Mouse (Mus musculus): ENCODE data around the gene Sptbn4. TPM values are rescaled to one million over a fixed set of nuclear protein-coding genes. Genes with fewer than 3 reads are reported as not detected.

Sptbn4 gene
- polyA plus RNA-seq, 1 experiment from 2014 or later = 0.43 TPM

GRCm38 (mm10) chr7:27396184-27397047 is 51.1 kb downstream of the Sptbn4 start:
- Histone ChIP-seq H3K27me3 (peaks cover 89% of the 10 kb centered on the region), H3K9ac (peak overlapping the region; percentile 58), H3K4me3 (peak overlapping the region; percentile 51), H3K27ac (no peak overlapping the region), H3K9me3 (replicated peaks) (no peaks in the 10 kb centered on the region), H3K4me2 (peak overlapping the region; percentile 78), H3K4me1 (peaks cover 20% of the 10 kb centered on the region), H3K36me3 (ENCODE audit: poor library complexity, severe bottlenecking) (no peaks in the 10 kb centered on the region)
- peak; percentile 56 for ATAC-seq
- 4% methylated on average over 20 of the region's 68 CpGs for WGBS

GRCm38 (mm10) chr7:27395521-27396183 is 51.8 kb downstream of the Sptbn4 start:
- Histone ChIP-seq H3K4me1 (peaks cover 20% of the 10 kb centered on the region), H3K9ac (peak overlapping the region; percentile 58; the same call in 1 of the 2 replicates), H3K27ac (no peak overlapping the region), H3K27me3 (peaks cover 89% of the 10 kb centered on the region), H3K4me2 (peak overlapping the region; percentile 78), H3K4me3 (peak overlapping the region; percentile 51), H3K9me3 (replicated peaks) (no peaks in the 10 kb centered on the region), H3K36me3 (ENCODE audit: poor library complexity, severe bottlenecking) (no peaks in the 10 kb centered on the region)
- ATAC-seq = peak; percentile 29
- WGBS = 1% methylated on average over 17 of the region's 22 CpGs

- ATAC-seq = no peak
- no peak overlapping the region for H3K4me2 ChIP-seq
- 36% methylated on average over 16 of the region's 16 CpGs for WGBS
- peaks cover 62% of the 10 kb centered on the region for H3K27me3 ChIP-seq
- no peaks in the 10 kb centered on the region for H3K9me3 ChIP-seq (replicated peaks)
- H3K9ac ChIP-seq = no peak overlapping the region
- no peak overlapping the region for H3K27ac ChIP-seq
- H3K36me3 ChIP-seq (ENCODE audit: poor library complexity, severe bottlenecking) = no peaks in the 10 kb centered on the region
- H3K4me3 ChIP-seq = no peak overlapping the region
- peaks cover 9% of the 10 kb centered on the region for H3K4me1 ChIP-seq
These were observed 56.1 kb downstream of the Sptbn4 start for GRCm38 (mm10) chr7:27391416-27391815.

- Histone ChIP-seq H3K27me3 (peaks cover 45% of the 10 kb centered on the region), H3K9me3 (replicated peaks) (no peaks in the 10 kb centered on the region), H3K36me3 (ENCODE audit: poor library complexity, severe bottlenecking) (no peaks in the 10 kb centered on the region), H3K9ac (no peak overlapping the region), H3K4me3 (no peak overlapping the region), H3K4me2 (no peak overlapping the region), H3K27ac (no peak overlapping the region), H3K4me1 (peaks cover 4% of the 10 kb centered on the region; the same call in 1 of the 2 replicates)
- WGBS = 63% methylated on average over 6 of the region's 6 CpGs
- no peak for ATAC-seq
These were observed 58.3 kb downstream of the Sptbn4 start for GRCm38 (mm10) chr7:27389213-27389612.

GRCm38 (mm10) chr7:27384731-27385130 is 62.8 kb downstream of the Sptbn4 start:
- Histone ChIP-seq H3K9ac (no peak overlapping the region), H3K4me2 (no peak overlapping the region), H3K4me1 (peaks cover 7% of the 10 kb centered on the region; the same call in 1 of the 2 replicates), H3K36me3 (ENCODE audit: poor library complexity, severe bottlenecking) (no peaks in the 10 kb centered on the region), H3K27ac (no peak overlapping the region), H3K9me3 (replicated peaks) (no peaks in the 10 kb centered on the region), H3K4me3 (no peak overlapping the region), H3K27me3 (peaks cover 16% of the 10 kb centered on the region)
- 42% methylated on average over 4 of the region's 4 CpGs for WGBS
- ATAC-seq = peak; percentile 51; the same call in 1 of the 2 replicates

GRCm38 (mm10) chr7:27384134-27384533 is 63.4 kb downstream of the Sptbn4 start:
- H3K27me3 ChIP-seq = peaks cover 17% of the 10 kb centered on the region

GRCm38 (mm10) chr7:27383233-27383632 is 64.3 kb downstream of the Sptbn4 start:
- Histone ChIP-seq H3K4me2 (no peak overlapping the region), H3K9me3 (replicated peaks) (no peaks in the 10 kb centered on the region), H3K36me3 (ENCODE audit: poor library complexity, severe bottlenecking) (no peaks in the 10 kb centered on the region), H3K9ac (no peak overlapping the region), H3K4me3 (no peak overlapping the region), H3K27me3 (peaks cover 25% of the 10 kb centered on the region), H3K27ac (no peak overlapping the region), H3K4me1 (peaks cover 7% of the 10 kb centered on the region; the same call in 1 of the 2 replicates)
- ATAC-seq = no peak
- 83% methylated on average over 1 of the region's 1 CpGs for WGBS

More at GRCm38 (mm10) chr7:27384134-27384533, 63.4 kb downstream of the Sptbn4 start:
- no peaks in the 10 kb centered on the region for H3K9me3 ChIP-seq (replicated peaks)
- no peak overlapping the region for H3K9ac ChIP-seq
- H3K36me3 ChIP-seq (ENCODE audit: poor library complexity, severe bottlenecking) = no peaks in the 10 kb centered on the region
- WGBS = 66% methylated on average over 5 of the region's 5 CpGs
- peaks cover 7% of the 10 kb centered on the region; the same call in 1 of the 2 replicates for H3K4me1 ChIP-seq
- no peak overlapping the region for H3K27ac ChIP-seq
- H3K4me2 ChIP-seq = no peak overlapping the region
- ATAC-seq = no peak
- no peak overlapping the region for H3K4me3 ChIP-seq

GRCm38 (mm10) chr7:27381560-27381959 is 65.9 kb downstream of the Sptbn4 start:
- H3K9ac ChIP-seq = no peak overlapping the region
- H3K4me3 ChIP-seq = no peak overlapping the region
- H3K4me1 ChIP-seq = peaks cover 7% of the 10 kb centered on the region; the same call in 1 of the 2 replicates
- no peaks in the 10 kb centered on the region for H3K9me3 ChIP-seq (replicated peaks)
- no peak overlapping the region for H3K4me2 ChIP-seq
- H3K36me3 ChIP-seq (ENCODE audit: poor library complexity, severe bottlenecking) = no peaks in the 10 kb centered on the region
- H3K27ac ChIP-seq = no peak overlapping the region
- peaks cover 37% of the 10 kb centered on the region for H3K27me3 ChIP-seq
- no peak for ATAC-seq
- 63% methylated on average over 4 of the region's 4 CpGs for WGBS

GRCm38 (mm10) chr7:27381009-27381408 is 66.5 kb downstream of the Sptbn4 start:
- H3K27me3 ChIP-seq = peaks cover 42% of the 10 kb centered on the region
- no peaks in the 10 kb centered on the region for H3K36me3 ChIP-seq (ENCODE audit: poor library complexity, severe bottlenecking)
- no peaks in the 10 kb centered on the region for H3K9me3 ChIP-seq (replicated peaks)
- no peak overlapping the region for H3K9ac ChIP-seq
- no peak for ATAC-seq
- 48% methylated on average over 1 of the region's 1 CpGs for WGBS
- no peak overlapping the region for H3K27ac ChIP-seq
- no peak overlapping the region for H3K4me2 ChIP-seq
- H3K4me3 ChIP-seq = no peak overlapping the region
- H3K4me1 ChIP-seq = peaks cover 7% of the 10 kb centered on the region; the same call in 1 of the 2 replicates

GRCm38 (mm10) chr7:27379836-27380235 is 67.7 kb downstream of the Sptbn4 start:
- Histone ChIP-seq H3K27ac (no peak overlapping the region), H3K27me3 (peaks cover 49% of the 10 kb centered on the region), H3K36me3 (ENCODE audit: poor library complexity, severe bottlenecking) (no peaks in the 10 kb centered on the region), H3K4me3 (no peak overlapping the region), H3K9me3 (replicated peaks) (no peaks in the 10 kb centered on the region), H3K4me1 (peaks cover 6% of the 10 kb centered on the region; the same call in 1 of the 2 replicates), H3K4me2 (no peak overlapping the region), H3K9ac (no peak overlapping the region)
- ATAC-seq = no peak
- 86% methylated on average over 6 of the region's 6 CpGs for WGBS

- ATAC-seq = no peak
- 26% methylated on average over 4 of the region's 4 CpGs for WGBS
- H3K36me3 ChIP-seq (ENCODE audit: poor library complexity, severe bottlenecking) = no peaks in the 10 kb centered on the region
- H3K4me3 ChIP-seq = no peak overlapping the region
- H3K27me3 ChIP-seq = peaks cover 59% of the 10 kb centered on the region
- no peak overlapping the region for H3K4me2 ChIP-seq
- H3K9me3 ChIP-seq (replicated peaks) = no peaks in the 10 kb centered on the region
- H3K27ac ChIP-seq = no peak overlapping the region
- H3K9ac ChIP-seq = no peak overlapping the region
- H3K4me1 ChIP-seq = no peaks in the 10 kb centered on the region; the same call in 1 of the 2 replicates
These were observed 69.1 kb downstream of the Sptbn4 start for GRCm38 (mm10) chr7:27378431-27378830.

GRCm38 (mm10) chr7:27375274-27375673 is 72.2 kb downstream of the Sptbn4 start:
- Histone ChIP-seq H3K4me1 (peaks cover 4% of the 10 kb centered on the region; the same call in 1 of the 2 replicates), H3K9me3 (replicated peaks) (0 out of 2 replicates have a peak, but pooled peaks cover 2% of the 10 kb centered on the region), H3K27me3 (peaks cover 85% of the 10 kb centered on the region), H3K4me2 (peak overlapping the region; percentile 32), H3K9ac (peak overlapping the region; percentile 30; the same call in 1 of the 2 replicates), H3K36me3 (ENCODE audit: poor library complexity, severe bottlenecking) (no peaks in the 10 kb centered on the region), H3K4me3 (peak overlapping the region; percentile 10; the same call in 1 of the 2 replicates), H3K27ac (no peak overlapping the region)
- no peak for ATAC-seq
- WGBS = 1% methylated on average over 22 of the region's 22 CpGs

Data from forebrain, embryonic 13.5 days (tissue).